Mouse (Mus musculus) T-helper 17 cell (primary cell): ENCODE results near the gene Zbtb4.

Source experiments
- in situ Hi-C, 2 experiments: fragments of 300-600 bp; cut with MboI, MseI; formaldehyde crosslinking; loops; 1 replicate in 1 of 2; 2 replicates in 1 of 2; pipeline ENCODE4 v1.15.1; 2025; ENCODE audit warnings: high pct_unique_total_duplicates in 2 of 2

The Zbtb4 gene

DNA sequence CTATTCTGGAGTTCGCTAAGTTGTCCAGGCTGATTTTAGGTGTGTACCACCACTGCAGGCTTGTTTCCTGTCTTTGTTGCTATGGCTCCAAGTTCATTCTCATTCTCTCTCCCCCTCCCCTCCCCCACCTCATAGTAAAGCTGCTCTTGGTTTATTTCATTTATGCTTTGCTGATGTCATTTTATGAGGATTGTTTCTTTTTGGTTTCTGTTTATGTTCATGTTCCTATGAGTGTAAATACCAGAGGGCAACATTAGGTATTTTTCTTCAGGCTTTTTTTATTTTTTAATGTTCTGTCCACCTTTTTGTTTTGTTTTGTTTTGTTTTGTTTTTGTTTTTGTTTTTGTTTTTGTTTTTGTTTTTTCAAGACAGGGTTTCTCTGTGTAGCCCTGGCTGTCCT is 3.8 kb upstream of the Zbtb4 start, which contains the start of gene Slc35g3:
Slc35g3 (minus strand) TSS at position 101 of the 400 bp plus-strand sequence.
- in situ Hi-C loops, result loop anchor here in 1 of 2 experiments (25.0 kb wide), 1 partner anchor 1300 kb away; no protein-coding TSS in a partner anchor

DNA sequence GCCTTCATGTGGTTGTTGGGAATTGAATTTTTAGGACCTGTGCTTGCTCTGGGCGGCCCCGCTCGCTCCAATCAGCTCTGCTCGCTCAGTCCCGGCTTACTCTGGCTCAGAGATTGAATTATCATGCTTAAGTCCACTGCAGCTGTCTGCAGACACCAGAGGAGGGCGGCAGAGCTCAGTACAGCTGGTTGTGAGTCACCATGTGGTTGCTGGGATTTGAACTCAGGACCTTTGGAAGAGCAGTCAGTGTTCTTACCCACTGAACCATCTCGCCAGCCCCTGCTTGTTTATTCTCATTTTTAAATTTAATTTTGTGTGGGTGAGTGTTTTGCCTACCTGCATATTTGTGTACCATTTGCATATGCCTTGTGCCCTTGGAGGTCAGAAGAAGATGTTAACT is 2.2 kb upstream of the Zbtb4 start:
- in situ Hi-C loops, result loop anchor here in 1 of 2 experiments (25.0 kb wide), 1 partner anchor 1301 kb away; no protein-coding TSS in a partner anchor

DNA sequence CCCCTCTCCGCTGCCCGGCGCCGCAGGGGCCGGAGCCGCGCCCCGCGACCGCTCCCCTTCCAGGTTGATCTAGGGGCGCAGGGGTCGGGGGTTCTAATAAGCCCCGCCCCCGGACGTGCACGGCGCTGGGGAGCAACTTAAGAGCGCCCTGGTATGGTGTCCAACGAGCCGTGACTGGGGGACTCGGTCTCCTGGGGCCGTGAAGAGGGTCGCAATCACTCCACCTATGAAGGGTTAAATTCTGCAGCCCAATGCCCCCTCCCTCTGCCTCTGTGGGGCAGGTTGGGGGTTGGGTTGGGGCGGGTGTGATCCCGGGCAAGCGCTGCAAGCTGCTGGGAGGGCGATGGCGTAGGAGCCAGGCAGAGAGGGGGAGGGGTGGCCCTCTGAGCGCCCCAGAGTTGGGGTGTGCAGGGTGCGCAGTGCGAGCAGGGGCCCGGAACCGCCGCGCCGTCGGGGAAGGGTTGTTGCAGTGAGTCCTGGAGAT is 456 bp downstream of the Zbtb4 start:
- in situ Hi-C loops, result loop anchor here in 1 of 2 experiments (25.0 kb wide), 1 partner anchor 1304 kb away; no protein-coding TSS in a partner anchor

DNA sequence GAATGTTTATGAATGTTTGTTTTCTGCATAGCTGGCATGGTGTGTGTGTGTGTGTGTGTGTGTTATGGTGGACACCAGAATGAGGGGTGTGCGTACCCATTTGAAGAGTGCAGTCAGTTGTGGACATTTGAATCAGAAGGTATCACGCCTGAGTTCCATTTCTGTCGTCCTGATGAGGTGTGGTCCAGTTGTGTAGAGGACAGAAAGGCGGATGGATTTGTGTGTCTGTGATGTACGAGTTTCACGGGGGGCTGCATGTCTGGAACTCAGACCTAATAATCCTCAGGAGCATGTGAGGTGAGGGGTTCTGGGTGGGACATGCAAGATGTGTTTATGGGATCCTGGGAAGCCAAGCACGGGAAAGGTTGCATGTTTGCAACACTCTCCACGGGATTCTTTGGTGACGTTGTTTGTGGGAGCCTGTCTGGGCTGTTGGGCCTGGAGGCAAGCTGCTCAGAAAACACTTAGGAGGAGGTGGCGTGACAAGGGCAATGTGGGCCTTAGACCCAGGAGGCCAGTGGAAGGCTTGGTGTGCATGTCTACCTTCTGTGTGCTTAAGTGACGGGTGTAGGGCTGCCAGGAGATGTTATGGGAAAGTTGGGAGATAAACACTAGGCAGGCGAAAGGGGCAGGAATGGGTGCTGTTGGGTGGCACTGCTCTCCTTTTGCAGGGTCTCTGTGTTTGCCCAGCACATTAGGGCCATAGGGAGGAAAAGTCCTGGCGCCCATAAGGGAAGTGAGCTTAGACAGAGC is 1.3 kb downstream of the Zbtb4 start:
- in situ Hi-C loops, result loop anchor here in 1 of 2 experiments (25.0 kb wide), 1 partner anchor 1305 kb away; no protein-coding TSS in a partner anchor

DNA sequence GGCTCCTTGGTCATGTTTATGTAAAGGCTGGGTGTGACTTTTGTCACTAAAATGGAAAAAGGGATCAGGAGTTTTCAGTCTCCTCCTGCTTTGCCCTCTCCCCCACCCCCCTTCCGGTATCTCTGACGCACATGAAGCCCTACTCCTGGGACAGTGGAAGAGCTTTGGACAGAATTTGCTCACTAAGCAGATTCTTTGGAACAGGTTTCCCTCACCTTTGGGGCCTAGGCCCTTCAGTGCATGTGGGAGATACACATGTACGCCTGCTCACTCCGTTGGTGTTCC is 1.9 kb downstream of the Zbtb4 start:
- in situ Hi-C loops, result loop anchor here in 1 of 2 experiments (25.0 kb wide), 1 partner anchor 1305 kb away; no protein-coding TSS in a partner anchor

DNA sequence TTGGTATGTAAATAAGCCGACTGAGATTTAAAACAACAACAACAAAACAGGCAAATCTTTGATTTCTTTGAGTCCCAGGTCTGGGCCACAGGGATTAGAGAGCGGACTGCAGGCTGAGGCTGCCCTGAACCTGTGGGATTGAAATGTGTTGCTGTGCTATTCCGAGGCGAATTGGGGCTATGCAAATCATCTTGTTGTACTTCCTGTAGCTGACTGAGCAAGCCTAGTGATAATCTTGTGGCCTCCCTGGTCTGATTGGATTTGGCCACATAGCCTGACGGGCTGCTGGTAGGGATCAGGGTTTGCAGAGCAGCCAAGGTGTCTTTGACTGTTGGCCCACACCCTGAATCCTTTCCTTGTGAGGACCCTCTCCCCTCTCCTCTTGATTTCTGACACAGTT is 9.2 kb downstream of the Zbtb4 start:
- in situ Hi-C loops, result loop anchor here in 1 of 2 experiments (25.0 kb wide), 1 partner anchor 1313 kb away; no protein-coding TSS in a partner anchor

DNA sequence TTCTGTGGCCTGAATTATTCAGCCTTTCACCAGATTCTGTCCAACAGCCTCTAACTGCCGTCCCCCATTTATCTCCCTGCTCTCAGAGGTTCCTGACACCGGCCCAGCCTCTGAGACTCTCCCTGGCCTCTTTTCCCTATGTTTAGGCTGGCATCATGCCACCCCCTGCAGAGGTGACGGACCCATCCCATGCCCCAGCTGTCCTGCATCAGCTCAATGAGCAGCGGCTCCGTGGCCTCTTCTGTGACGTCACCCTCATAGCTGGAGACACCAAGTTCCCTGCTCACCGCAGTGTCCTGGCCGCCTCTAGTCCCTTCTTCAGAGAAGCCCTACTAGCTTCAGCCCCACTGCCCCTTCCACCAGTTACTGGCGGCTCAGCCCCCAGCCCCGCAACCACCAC is 10.0 kb downstream of the Zbtb4 start:
- in situ Hi-C loops, result no loop called here

DNA sequence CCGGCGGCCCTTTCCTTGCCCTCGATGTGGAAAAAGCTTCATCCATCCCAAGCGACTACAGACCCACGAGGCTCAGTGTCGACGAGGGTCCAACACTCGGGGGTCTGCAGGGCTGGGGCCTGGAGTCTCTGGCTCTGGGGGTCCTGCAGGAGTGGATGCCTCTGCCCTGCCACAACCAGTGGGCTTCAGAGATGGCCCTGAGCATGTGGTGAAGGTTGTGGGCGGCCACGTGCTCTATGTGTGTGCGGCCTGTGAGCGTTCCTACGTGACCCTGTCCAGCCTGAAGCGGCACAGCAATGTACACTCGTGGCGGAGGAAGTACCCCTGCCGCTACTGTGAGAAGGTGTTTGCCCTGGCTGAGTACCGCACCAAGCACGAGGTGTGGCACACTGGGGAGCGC is 10.8 kb downstream of the Zbtb4 start:
- in situ Hi-C loops, result no loop called here

DNA sequence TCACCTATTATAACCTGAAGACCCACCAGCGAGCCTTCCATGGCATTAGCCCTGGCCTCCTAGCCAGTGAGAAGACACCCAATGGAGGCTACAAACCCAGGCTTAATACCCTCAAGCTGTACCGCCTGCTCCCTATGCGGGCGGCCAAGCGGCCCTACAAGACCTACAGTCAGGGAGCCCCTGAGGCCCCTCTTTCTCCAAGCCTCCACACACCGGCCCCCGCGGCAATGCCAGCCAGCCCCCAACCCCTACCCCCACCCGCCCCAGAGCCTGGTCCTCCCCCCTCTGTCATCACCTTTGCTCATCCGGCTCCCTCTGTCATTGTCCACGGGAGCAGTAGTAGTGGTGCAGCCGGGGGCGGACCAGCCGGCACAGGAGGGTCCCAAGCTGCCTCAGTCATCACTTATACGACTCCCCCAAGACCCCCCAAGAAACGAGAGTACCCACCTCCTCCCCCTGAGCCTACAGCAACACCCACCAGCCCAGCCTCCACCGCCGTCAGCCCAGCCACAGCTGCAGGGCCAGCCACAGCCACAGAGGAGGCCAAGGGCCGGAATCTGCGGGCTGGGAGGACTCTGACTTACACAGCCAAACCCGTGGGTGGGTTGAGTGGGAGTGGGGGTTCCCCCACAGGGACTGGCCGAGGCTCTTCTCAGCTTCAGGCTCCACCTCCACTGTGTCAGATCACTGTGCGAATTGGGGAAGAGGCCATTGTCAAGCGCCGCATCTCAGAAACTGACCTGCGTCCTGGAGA is 12.0 kb downstream of the Zbtb4 start:
- in situ Hi-C loops, result no loop called here

DNA sequence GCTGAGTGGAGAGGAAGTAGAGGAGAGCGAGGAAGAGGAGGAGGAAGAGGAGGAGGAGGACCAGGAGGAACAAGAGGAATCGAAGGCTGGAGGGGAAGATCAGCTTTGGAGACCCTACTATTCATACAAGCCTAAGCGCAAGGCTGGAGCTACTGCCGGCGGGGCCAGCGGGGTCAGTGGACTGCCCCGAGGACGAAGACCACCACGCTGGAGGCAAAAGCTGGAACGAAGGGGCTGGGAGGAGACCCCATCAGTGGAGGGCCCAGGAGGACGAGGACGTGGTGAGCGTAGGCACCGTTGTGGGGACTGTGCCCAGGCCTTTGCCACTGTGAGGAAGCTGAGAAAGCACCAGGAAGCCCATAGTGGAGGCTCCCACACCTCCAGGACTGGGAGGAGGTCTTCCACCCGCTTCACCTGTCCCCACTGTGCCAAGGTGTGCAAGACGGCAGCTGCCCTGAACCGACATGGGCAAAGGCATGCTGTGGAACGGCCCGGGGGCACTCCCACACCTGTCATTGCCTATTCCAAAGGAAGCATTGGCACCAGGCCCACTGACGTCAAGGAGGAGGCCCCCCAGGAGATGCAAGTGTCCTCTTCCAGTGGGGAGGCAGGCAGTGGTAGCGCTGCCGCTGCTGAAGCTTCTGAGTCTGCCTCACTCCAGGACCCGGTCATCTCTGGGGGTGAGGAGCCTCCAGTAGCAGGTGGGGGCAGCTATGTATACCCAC is 12.7 kb downstream of the Zbtb4 start:
- in situ Hi-C loops, result no loop called here

DNA sequence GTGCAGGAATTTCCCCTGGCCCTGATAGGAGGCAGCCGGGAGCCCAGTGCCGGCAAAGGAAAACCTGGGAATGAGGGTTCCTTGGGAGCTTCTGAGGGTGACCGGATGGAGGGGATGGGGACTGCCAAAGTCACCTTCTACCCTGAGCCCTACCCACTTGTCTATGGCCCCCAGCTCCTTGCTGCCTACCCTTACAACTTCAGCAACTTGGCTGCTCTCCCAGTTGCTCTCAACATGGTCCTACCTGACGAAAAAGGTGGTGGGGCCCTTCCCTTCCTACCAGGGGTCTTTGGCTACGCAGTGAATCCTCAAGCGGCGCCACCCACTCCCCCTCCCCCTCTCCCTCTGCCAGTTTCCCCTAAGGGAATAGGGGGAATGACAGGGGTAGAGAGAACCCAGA is 13.3 kb downstream of the Zbtb4 start:
- in situ Hi-C loops, result no loop called here

DNA sequence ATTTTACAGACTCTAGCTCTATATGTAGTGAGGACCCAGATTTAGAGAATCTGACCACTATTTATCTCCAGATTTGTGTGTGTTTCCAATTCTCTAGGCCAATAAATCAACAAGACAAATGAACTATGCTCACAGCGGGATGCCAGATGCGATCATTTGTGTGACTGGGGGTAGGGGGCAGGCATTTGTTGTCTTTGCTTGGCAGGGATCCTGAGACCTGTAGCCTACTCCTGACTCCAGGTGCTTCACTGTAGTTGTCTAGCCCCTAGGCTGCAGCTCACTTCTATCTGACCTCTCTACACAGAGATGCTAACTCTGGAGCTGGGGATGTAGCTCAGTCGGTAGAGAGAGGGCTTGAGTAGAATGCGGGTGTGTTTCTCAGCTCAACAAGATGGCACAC is 16.1 kb downstream of the Zbtb4 start:
- in situ Hi-C loops, result no loop called here

DNA sequence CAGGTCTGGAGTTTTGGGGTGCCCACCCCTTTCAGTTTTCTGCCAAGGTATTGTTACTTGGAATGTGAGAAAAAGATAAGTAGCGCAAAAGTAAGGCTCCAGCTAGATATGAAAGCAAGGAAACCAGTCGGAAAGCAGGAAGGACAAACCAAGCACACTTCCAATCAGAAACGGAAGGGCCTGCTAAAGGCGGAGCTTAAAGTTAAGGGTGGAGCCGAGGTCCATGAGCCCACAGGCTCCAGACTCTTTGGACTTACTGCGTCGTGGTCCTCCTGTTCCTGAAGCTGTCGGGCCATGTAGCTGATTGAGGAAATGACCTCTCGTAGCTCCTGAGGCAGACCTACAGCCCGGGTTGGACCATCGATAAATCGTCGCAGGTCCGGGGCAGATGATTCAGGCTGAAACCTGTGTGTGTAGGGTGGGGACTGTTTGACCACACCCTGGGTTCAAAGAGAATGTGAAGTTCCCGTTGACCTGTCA is 19.1 kb downstream of the Zbtb4 start:
- in situ Hi-C loops, result no loop called here

DNA sequence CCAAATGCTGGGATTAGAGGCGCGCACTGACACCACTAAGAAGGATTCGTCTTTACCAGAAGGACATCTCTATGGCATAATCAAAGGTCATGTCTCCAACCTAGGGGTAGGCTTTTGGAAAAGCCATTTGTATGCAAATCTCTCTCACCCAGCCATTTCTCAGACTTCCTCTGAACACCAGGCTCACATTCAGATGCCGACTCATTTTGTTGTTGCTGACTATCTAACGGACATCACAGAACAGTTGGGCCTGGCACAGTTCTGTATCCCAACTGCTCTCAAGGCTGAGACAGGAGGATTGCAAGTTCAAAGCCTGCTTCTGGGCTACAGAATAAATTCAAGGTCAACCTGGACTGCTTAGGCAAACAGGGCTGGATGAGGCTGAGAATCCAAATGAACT is 21.6 kb downstream of the Zbtb4 start:
- in situ Hi-C loops, result no loop called here

DNA sequence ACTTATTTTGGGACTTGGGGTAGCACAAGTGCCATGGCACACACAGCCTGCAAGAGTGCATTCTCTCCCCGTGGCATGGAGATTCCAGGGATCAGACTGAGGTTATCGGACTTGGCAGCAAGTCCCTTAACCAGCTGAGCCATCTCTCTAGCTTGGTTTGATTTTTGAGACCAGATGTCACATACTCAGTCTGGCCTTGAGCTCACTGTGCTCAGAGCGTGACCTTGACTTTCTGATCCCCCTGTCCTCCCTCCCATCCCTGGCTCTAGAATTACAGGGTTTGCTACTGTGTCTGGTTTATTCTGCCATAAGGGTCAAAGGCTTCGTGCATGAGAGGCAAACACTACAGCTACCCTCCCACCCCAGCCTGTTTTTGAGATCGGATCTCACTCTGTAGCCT is 23.7 kb downstream of the Zbtb4 start:
- in situ Hi-C loops, result no loop called here

DNA sequence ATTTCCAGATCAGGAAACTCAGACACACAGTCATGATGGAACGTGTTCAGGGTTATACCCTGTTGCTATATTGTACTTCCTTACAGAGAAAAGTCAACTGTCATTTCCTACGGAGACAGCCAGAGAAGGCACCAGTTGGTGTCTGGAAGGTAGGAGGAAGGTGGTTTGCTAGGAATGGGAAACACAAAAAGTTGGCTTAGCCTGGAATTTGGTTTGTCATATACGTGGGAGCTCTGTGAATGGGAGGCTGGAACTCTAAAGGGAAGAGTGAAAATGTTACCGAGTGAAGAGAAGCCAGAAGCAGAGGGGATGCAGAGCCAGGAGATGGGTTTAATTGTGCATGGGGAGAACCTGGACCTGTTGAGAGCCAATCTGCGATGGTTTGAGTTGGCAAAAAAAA is 25.7 kb downstream of the Zbtb4 start:
- in situ Hi-C loops, result no loop called here

DNA sequence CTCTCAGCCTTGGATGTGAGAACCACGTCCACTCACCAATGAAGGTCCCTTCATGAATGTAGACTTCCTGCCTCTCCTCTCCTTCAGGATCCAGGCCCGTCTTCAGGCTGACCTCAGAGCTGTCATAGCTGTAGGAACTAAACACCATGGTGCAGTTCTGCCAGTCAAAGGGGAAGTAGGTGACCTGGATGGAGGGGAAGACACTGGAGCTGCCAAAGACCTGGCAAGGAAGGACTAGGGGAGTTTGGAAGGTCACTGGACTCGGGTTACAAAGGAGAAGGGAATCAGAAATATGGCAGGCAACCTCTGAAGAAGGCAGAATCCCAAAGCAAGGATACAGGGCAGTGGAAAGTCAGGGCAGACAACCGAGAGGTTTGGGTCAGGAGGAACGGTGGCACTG is 27.7 kb downstream of the Zbtb4 start:
- in situ Hi-C loops, result no loop called here

DNA sequence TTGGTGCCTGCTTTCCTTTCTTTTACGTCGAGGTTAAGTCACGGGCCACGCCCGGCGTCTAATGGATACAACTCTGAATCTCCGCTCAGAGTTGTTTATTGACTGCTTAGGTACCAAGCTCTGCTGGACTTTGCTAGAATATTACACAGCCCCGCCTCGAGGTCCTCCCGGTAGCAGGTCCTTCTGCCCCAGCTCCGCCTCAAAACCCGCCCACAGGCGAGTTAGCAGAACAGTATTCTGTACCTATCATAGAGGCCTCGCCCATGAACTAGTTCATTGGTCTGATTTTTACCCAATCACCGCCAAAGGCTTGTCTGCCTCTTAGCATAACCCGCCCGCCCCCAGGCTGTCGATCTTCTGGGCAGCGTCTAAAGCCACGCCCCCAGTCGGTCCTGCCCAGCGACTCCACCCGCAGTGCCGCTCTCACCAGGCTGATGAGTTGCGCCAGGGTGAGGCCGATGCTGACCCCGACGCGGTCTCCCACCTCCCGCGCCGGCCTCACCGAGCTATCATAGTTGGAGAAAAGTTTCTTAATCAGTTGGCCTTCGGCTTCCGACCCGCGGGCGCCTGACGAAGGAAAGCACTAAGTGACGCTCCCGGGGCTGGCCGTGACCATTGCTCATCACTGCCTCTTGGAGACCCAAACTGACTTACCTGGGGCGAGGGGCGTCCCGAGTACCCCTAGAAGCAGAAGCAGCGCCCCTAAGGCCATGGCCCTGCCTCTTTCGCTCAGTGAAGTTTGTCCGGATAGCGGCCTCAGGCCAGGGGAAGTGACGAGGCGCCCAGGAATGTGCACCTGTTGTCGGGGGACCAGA is 29.7 kb downstream of the Zbtb4 start, which contains the start of gene Chrnb1:
Chrnb1 (minus strand) TSS at position 776 of the 815 bp plus-strand sequence.
- in situ Hi-C loops, result no loop called here

DNA sequence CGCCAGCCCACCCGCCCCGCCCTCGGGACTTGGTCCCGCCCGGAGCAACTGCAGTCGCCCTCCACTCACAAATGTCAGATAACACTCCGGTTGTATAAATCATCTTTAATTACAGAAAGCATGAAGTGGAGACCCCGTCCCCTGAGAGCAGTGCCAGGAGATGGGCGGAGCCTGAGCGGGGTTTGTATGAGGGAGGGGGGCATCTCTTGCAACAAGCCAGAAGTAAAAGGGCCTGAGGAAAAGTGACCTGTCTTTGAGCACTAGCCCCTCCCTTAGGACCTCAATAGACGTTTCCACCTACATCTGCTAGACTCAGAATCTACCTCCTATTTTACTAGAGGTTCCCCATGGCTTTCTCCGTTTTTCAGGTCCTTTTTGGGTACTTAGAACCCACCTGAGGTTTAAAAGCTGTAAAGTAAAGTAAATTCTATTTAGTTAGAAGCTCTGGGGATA is 30.3 kb downstream of the Zbtb4 start:
- in situ Hi-C loops, result no loop called here

DNA sequence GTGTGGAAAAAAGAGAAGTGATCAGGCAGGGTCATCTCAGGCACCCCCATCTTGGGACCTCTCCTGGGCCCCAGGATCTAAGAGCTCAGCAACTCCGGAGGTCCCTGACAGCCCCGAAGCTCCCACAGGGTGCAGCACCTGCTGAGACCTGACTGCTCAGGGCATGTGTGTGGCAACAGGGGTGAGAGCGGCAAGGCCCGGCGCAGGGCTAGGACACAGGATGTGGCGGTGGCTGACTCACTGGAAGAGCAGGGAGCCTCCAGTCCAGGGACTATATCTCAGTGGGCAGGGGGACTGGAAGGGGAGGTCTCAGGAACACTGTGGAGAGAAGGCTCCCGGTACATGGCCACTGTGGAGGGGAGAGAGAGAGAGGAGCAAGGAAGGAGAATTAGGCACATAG is 32.2 kb downstream of the Zbtb4 start:
- in situ Hi-C loops, result no loop called here
